Mouse (Mus musculus) G1E (cell line): ENCODE results near the gene Olfr455. TPM values are rescaled to one million over a fixed set of nuclear protein-coding genes. Genes with fewer than 3 reads are reported as not detected.

Source experiments
- ATAC-seq: 2 replicates; pipeline ENCODE4 v1.8.0; 2016; ENCODE audit warnings: mild to moderate bottlenecking; ENCODE audit not compliant: insufficient number of reproducible peaks, poor library complexity, low FRiP score, severe bottlenecking; ENCODE audit errors: extremely low read depth
- DNase-seq: peaks from one replicate; pipeline ENCODE4 v3.0.0; 2012; ENCODE audit warnings: low spot score
- H3K27me3 ChIP-seq: 2 replicates; pipeline ENCODE4 v1.6.1; 2012; ENCODE audit warnings: mild to moderate bottlenecking, low read length, inconsistent platforms; ENCODE audit not compliant: insufficient read depth
- H3K36me3 ChIP-seq: replicated peaks from 2 replicates; pipeline ENCODE3; 2012; ENCODE audit warnings: mild to moderate bottlenecking, inconsistent platforms
- H3K4me1 ChIP-seq: 2 replicates; pipeline ENCODE4 v1.6.1; 2012; ENCODE audit warnings: low read depth, low read length, inconsistent platforms, mixed read lengths; ENCODE audit not compliant: insufficient read depth
- H3K4me3 ChIP-seq: 2 replicates; pipeline ENCODE4 v1.5.1; 2012; ENCODE audit warnings: low read depth, mild to moderate bottlenecking, inconsistent platforms, low read length, moderate library complexity, mixed read lengths
- H3K9me3 ChIP-seq: replicated peaks from 2 replicates; pipeline ENCODE4 v1.6.1; 2012; ENCODE audit warnings: inconsistent platforms
- CTCF ChIP-seq: IDR thresholded peaks from 2 replicates; pipeline ENCODE4 v1.5.1; 2012; ENCODE audit warnings: low read depth, low read length, inconsistent platforms, mixed read lengths
- GATA1 ChIP-seq: IDR thresholded peaks from 2 replicates; pipeline ENCODE4 v1.6.1; 2012; ENCODE audit warnings: borderline replicate concordance, low read length, inconsistent platforms, mixed read lengths
- GATA2 ChIP-seq: IDR thresholded peaks from 2 replicates; pipeline ENCODE4 v1.6.1; 2012; ENCODE audit warnings: low read depth, low read length, inconsistent platforms, borderline replicate concordance
- POLR2AphosphoS5 ChIP-seq: IDR thresholded peaks from 2 replicates; pipeline ENCODE4 v1.6.1; 2012; ENCODE audit warnings: low read depth, low read length, inconsistent platforms; ENCODE audit not compliant: insufficient replicate concordance
- TAL1 ChIP-seq: conservative IDR thresholded peaks from 2 replicates; pipeline ENCODE4 v1.6.1; 2012; ENCODE audit warnings: low read depth, low read length, inconsistent platforms, mixed read lengths
- polyA plus RNA-seq: library from polyadenylated mRNA; stranded (reverse); fragments of >175 nt; gene quantifications from 2 replicates; pipeline ENCODE4 v1.2.3, GENCODE M21; 2012
- total RNA-seq, 2 experiments: library from RNA; stranded (forward) in 1 of 2; stranded (reverse) in 1 of 2; fragments of 200-1000 nt in 1 of 2; fragments of >200 nt in 1 of 2; fragmentation: Nextera tagmentation in 1 of 2; gene quantifications; 2 replicates each; pipeline ENCODE4 v1.2.3; 2014 to 2017

Olfr455 gene
- total and polyA plus RNA-seq, 3 experiments: not detected

GRCm38 (mm10) chr6:42545451-42545885, 1.9 kb downstream of the Olfr455 start:
- Histone ChIP-seq H3K9me3 (no peaks in the 10 kb centered on the region), H3K36me3 (no peaks in the 10 kb centered on the region), H3K27me3 (no peaks in the 10 kb centered on the region), H3K4me3 (no peak overlapping the region), H3K4me1 (no peaks in the 10 kb centered on the region)
- ATAC-seq (no peak), DNase-seq (no peak)
- TF ChIP-seq GATA2 (no peak), TAL1 (no peak)

GRCm38 (mm10) chr6:42544846-42545245, 2.5 kb downstream of the Olfr455 start:
- no peaks in the 10 kb centered on the region for H3K27me3 ChIP-seq
- no peak overlapping the region for H3K4me3 ChIP-seq
- H3K36me3 ChIP-seq: no peaks in the 10 kb centered on the region
- no peak for ATAC-seq
- no peak for DNase-seq
- no peak for TF ChIP-seq GATA2
- no peak for TF ChIP-seq POLR2AphosphoS5
- TF ChIP-seq GATA1: no peak
- no peak for TF ChIP-seq TAL1
- no peak for TF ChIP-seq CTCF
- no peaks in the 10 kb centered on the region for H3K9me3 ChIP-seq
- no peaks in the 10 kb centered on the region for H3K4me1 ChIP-seq

- DNase-seq (no peak), ATAC-seq (no peak)
- H3K36me3 ChIP-seq: no peaks in the 10 kb centered on the region
- TF ChIP-seq POLR2AphosphoS5: no peak
- no peak for TF ChIP-seq GATA1
- no peak overlapping the region for H3K4me3 ChIP-seq
- no peaks in the 10 kb centered on the region for H3K9me3 ChIP-seq
- H3K27me3 ChIP-seq: peaks cover 6% of the 10 kb centered on the region; the same call in 1 of the 2 replicates
- H3K4me1 ChIP-seq: no peaks in the 10 kb centered on the region
Observed at GRCm38 (mm10) chr6:42542036-42543031, 5.1 kb downstream of the Olfr455 start.

GRCm38 (mm10) chr6:42540681-42541080, 6.7 kb downstream of the Olfr455 start:
- Histone ChIP-seq H3K4me1 (no peaks in the 10 kb centered on the region), H3K27me3 (peaks cover 6% of the 10 kb centered on the region; the same call in 1 of the 2 replicates), H3K9me3 (no peaks in the 10 kb centered on the region), H3K4me3 (no peak overlapping the region), H3K36me3 (no peaks in the 10 kb centered on the region)
- TF ChIP-seq GATA1 (no peak), CTCF (no peak), TAL1 (no peak), POLR2AphosphoS5 (no peak), GATA2 (no peak)
- DNase-seq (no peak), ATAC-seq (no peak)

DNA sequence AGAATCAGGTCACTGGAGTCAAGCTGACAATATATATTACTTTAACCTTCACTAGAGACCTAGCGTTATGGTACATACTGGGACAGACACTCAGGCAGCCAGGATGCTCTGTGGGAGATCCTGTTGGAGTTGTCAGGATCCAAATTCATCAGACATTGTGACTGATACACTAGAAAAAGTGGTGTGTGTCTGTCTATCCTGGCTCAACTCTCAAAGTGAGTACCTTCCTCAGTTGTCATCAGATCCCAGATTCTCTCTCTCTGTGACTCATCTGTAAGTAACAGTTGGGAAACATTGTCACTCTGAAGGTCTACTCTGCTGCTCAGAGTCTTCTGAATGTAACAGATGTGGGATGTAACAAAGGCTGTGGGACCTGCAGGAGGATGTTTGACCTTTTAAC, 7.7 kb downstream of the Olfr455 start:
- Histone ChIP-seq H3K9me3 (no peaks in the 10 kb centered on the region), H3K4me3 (no peak overlapping the region), H3K36me3 (no peaks in the 10 kb centered on the region), H3K27me3 (peaks cover 6% of the 10 kb centered on the region; the same call in 1 of the 2 replicates), H3K4me1 (no peaks in the 10 kb centered on the region)
- TF ChIP-seq GATA2: no peak
- TF ChIP-seq POLR2AphosphoS5: no peak
- no peak for TF ChIP-seq CTCF
- no peak for TF ChIP-seq TAL1
- TF ChIP-seq GATA1: no peak
- no peak for ATAC-seq
- no peak for DNase-seq

DNA sequence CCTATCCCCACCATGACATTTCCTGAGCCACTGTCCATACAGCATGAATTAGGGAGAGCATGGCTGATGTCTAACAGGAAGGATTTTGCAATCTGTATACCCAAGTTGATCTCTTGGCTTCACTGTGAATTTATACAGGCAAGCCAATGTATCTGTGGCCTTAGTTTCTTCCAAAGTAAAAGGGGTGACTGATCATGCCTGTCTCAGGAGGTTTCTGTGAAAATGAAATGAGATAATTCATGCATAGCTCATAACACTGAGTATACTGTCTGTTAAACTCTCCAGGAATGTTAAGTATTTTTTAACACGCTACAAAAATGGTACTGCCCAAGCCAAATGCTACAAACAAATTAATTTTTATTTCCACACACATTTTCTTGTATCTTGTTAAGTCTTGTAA, 33.9 kb downstream of the Olfr455 start:
- Histone ChIP-seq H3K9me3 (no peaks in the 10 kb centered on the region), H3K4me3 (no peak overlapping the region), H3K27me3 (no peaks in the 10 kb centered on the region), H3K36me3 (no peaks in the 10 kb centered on the region), H3K4me1 (no peaks in the 10 kb centered on the region)
- no peak for DNase-seq
- no peak for ATAC-seq
- TF ChIP-seq POLR2AphosphoS5: no peak
- no peak for TF ChIP-seq TAL1
- TF ChIP-seq CTCF: no peak
- TF ChIP-seq GATA2: no peak

- DNase-seq (no peak), ATAC-seq (no peak)
- TF ChIP-seq CTCF (no peak), GATA2 (no peak), GATA1 (no peak), TAL1 (no peak), POLR2AphosphoS5 (no peak)
- H3K36me3 ChIP-seq: no peaks in the 10 kb centered on the region
- H3K27me3 ChIP-seq: no peaks in the 10 kb centered on the region
- no peaks in the 10 kb centered on the region for H3K4me1 ChIP-seq
- H3K4me3 ChIP-seq: no peak overlapping the region
- no peaks in the 10 kb centered on the region for H3K9me3 ChIP-seq
Observed at GRCm38 (mm10) chr6:42509311-42509710, 38.1 kb downstream of the Olfr455 start.
